Mouse (Mus musculus) layer of hippocampus, postnatal 14 days (tissue): ENCODE results near the gene Olfr1174-ps. TPM values are rescaled to one million over a fixed set of nuclear protein-coding genes. Genes with fewer than 3 reads are reported as not detected.

Source experiments
- DNase-seq, 2 experiments: peaks; one replicate each; pipeline ENCODE4 v3.0.0; 2021 to 2022; ENCODE audit warnings: low spot score in 2 of 2, mixed read lengths in 1 of 2
- long read RNA-seq, 2 experiments: library from polyadenylated mRNA; stranded (forward); transcript quantifications; one replicate each; pipeline ENCODE4 v2.0.0; 2021
- total RNA-seq, 2 experiments: library from RNA; stranded (reverse); gene quantifications; 2 replicates each; pipeline ENCODE4 v1.2.3; 2021

Gene Olfr1174-ps
- not detected for total RNA-seq
- long read RNA-seq, experiment 1: 0 reads
- long read RNA-seq, experiment 2: 0 reads

DNA sequence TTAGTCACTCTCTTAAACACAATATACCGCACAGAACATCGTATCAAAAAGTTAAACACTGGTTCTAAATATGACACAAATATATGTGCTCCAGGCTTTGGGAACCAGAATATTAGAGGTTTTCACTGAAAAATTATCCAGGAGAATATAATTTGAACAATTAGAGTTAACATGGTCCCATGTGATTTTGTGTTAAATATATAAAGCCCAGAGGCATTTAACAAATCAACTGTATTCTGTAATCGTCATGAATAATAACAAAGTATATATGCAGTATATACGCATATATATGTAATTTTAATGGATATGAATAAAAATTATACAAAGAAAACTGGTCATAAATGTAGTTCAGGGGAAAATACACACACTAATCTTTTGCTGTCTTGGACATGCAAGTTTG is at the start of gene Olfr1174-ps:
TSS of gene Olfr1174-ps (minus strand) at position 101 of the 400 bp plus-strand sequence.
- no peak for DNase-seq

DNA sequence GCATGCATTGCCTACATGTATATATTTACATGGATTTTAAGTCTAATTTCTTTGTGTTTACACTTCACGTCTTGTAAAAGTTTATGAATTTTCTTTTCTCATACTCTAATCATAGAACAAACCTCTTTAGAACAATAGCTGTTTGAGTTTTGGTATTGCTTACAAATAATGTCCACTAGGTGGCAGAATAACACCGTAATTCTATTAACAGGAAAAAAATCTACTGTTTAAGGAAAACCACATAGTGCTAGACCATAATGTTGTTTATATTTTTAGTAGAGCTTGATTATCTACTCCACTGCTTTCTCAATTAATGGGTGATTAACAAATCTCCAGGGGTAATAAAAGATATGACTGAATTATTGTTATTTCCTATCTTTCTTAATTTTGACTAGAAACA is 41.4 kb upstream of the Olfr1174-ps start:
- peak in 1 of 2 experiments; percentile 42 for DNase-seq

DNA sequence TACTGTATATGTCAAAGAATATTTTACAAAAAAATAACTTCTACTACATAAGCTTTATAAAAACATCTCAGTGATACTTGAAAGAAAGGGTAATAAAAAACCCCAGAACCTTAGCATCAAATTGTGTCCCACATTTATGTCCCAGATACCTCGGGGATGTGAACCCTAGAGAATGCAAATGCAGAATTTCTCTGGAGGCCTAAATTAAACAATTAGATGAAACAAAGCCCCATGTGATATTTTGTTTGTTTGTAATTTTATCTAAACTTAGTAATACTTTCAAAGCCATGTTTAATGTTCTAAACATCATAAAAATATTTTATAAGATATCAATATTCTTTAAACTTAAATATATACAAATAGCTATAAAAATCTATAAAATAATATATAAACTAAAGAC is 31.5 kb upstream of the Olfr1174-ps start, which contains the start of gene Olfr1177-ps:
TSS of gene Olfr1177-ps (minus strand) at position 101 of the 400 bp plus-strand sequence.
- DNase-seq: no peak

DNA sequence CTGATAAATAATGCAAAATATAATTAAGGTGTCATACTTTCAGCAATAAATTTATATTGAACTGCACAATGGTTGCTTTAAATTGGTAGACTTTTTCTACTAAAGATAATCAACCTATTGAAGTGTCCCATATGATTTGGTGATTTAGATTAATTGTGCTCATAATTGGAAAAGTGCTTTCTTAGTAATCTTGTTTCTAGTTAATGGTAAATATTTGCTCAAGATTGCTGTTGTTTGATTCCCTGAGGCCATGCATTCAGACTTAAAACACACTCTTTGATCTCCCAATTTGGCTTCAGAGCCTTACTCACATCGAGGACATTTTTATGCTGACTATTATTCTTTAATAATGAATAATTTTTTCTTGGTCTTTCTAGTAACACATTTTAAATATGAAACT is 21.5 kb upstream of the Olfr1174-ps start, which contains the start of gene Olfr1176:
TSS of gene Olfr1176 (plus strand) at position 301 of the 400 bp plus-strand sequence.
- DNase-seq: no peak

DNA sequence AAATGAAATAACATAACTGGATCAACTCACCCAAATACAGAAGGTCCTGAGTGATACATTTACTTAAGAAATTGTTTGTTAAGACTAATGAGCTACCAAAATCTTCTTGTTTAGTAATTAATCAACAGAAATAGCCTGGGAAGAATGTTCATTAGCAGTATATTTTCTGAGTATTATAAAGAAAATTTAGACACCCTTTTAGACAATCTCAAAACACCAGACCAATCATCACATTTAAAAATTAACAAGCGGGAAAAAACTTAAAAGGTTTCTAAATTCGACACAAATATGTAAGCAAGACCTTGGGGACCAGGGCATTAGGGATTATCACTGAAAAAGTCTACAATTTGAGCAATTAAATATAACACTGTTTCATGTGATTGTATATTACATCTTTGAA is 12.2 kb upstream of the Olfr1174-ps start, which contains the start of gene Olfr1175-ps:
TSS of gene Olfr1175-ps (minus strand) at position 101 of the 400 bp plus-strand sequence.
- DNase-seq: no peak

DNA sequence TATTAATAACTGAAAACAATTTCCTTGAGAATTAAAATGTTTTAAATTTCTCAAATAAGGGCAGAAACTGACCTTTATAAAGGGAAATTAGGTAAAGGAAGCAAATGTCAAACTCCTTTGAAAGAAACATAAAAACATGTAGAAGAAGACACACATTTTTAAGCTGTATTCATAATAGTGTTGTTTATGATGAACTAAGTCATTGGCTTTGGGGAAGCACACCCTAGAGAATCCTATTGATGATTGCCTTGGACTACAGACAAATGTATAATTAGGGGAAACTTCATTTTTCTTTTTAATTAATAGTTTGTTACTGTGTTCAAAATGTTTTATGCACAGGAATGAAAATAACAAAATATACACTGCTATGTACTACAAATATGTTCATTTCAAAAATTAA is 35.2 kb downstream of the Olfr1174-ps start, which contains the start of gene Olfr1173:
TSS of gene Olfr1173 (minus strand) at position 101 of the 400 bp plus-strand sequence.
- no peak for DNase-seq

Other genes with a start within 250 kb of the Olfr1174-ps start
- not detected for gene Olfr1163, start 243.3 kb downstream of the Olfr1174-ps start, total RNA-seq
- gene Olfr1164, start 221.2 kb downstream of the Olfr1174-ps start, total RNA-seq: not detected
- not detected for gene Olfr1166, start 186.9 kb downstream of the Olfr1174-ps start, total RNA-seq
- not detected for gene Olfr1167, start 159.9 kb downstream of the Olfr1174-ps start, total RNA-seq
- gene Olfr1168, start 133.3 kb downstream of the Olfr1174-ps start, total RNA-seq: not detected
- gene Olfr1170, start 86.8 kb downstream of the Olfr1174-ps start, total RNA-seq: not detected
- gene Olfr1173, start 35.3 kb downstream of the Olfr1174-ps start, total RNA-seq: not detected
- not detected for gene Olfr1175-ps, start 12.1 kb upstream of the Olfr1174-ps start, total RNA-seq
- not detected for gene Olfr1176, start 21.6 kb upstream of the Olfr1174-ps start, total RNA-seq
- gene Olfr1177-ps, start 31.4 kb upstream of the Olfr1174-ps start, total RNA-seq: not detected
- gene Olfr1178, start 71.9 kb upstream of the Olfr1174-ps start, total RNA-seq: not detected
- gene Olfr1179, start 91.3 kb upstream of the Olfr1174-ps start, total RNA-seq: not detected
- not detected for gene Olfr1180, start 104.0 kb upstream of the Olfr1174-ps start, total RNA-seq
- gene Olfr1181, start 111.0 kb upstream of the Olfr1174-ps start, total RNA-seq: not detected
- gene Gm13757, start 134.0 kb upstream of the Olfr1174-ps start, total RNA-seq: not detected
- gene Olfr1183, start 139.7 kb upstream of the Olfr1174-ps start, total RNA-seq: not detected
- not detected for gene Olfr1184, start 168.5 kb upstream of the Olfr1174-ps start, total RNA-seq
- not detected for gene Olfr1185-ps1, start 178.2 kb upstream of the Olfr1174-ps start, total RNA-seq
- gene Olfr1186, start 203.4 kb upstream of the Olfr1174-ps start, total RNA-seq: not detected
- not detected for gene Olfr1188, start 241.8 kb upstream of the Olfr1174-ps start, total RNA-seq